14 mouse cellular contexts compared by ENCODE assay signal in genomic region chr17:17790866-17791630, GRCm38 (mm10). TPM values are rescaled to one million over a fixed set of nuclear protein-coding genes. Genes with fewer than 3 reads are reported as not detected.
DNase-seq lines count a peak whose midpoint lies in the region.
"Had no signal": no experiment of that assay in that cellular context is flagged by ENCODE, and none has a peak within 500 bp of the region (broad histone marks: within the 10 kb centered on the region; RNA-seq: fewer than 3 reads in every experiment).

No protein-coding gene starts in this region.

- intact Hi-C loops in left cerebral cortex, postnatal 10 days (cut with DNase I): no loop called here

- peak; percentile 19 to 38 for DNase-seq in cerebellum, postnatal 14 days
- DNase-seq in cerebellum, adult 11-12 months: no peak
- peak; percentile 77 for DNase-seq in 3T3-L1 (ENCODE audit: low read depth, low spot score)
- peak; percentile 31 for DNase-seq in Muller cell, postnatal 12 days (ENCODE audit: inconsistent ontology term)
- peak; percentile 3 for DNase-seq in brain, adult 2 months (ENCODE audit: low read depth, low spot score)
- DNase-seq in ovary, postnatal 10 days (ENCODE audit: low spot score): no peak
- DNase-seq in left cerebral cortex, postnatal 10 days (ENCODE audit: extremely low spot score in 1 of 2, low spot score in 2 of 2): no peak
- DNase-seq: adrenal gland, adult 8-10 months; cerebellum, adult 9-10 months; embryo, embryonic 11 days; gastrocnemius, postnatal 36 days; heart, adult 11 months; heart, postnatal 10 days; heart, postnatal 4 days had no signal

RNA-seq across cellular contexts. Expression of gene Spaca6, which starts 35.9 kb away (rescaled TPM):
- 10 to 100 TPM; 80.5 to 82.2 TPM for total RNA-seq in left cerebral cortex, postnatal 10 days (2021)

Comparison
In these comparisons a context has a peak if more than half of its experiments do, and no peak if none do; other contexts are left out.
1. DNase-seq: peak in cerebellum, postnatal 14 days (2 of 2), 3T3-L1 (single experiment), Muller cell, postnatal 12 days (single experiment) and brain, adult 2 months (single experiment); none in cerebellum, adult 11-12 months (single experiment), ovary, postnatal 10 days (single experiment) and left cerebral cortex, postnatal 10 days (0 of 2).